Mouse (Mus musculus) olfactory bulb, adult 2 months (tissue): Measurements from ENCODE around the gene Fbxo47.

Experiments
- CTCF ChIP-seq: fragments of 200-500 bp; IDR thresholded peaks from 2 replicates; pipeline ENCODE4 v1.5.1; 2012; ENCODE audit warnings: low read depth, mild to moderate bottlenecking, low read length, moderate library complexity; ENCODE audit not compliant: insufficient read depth
- POLR2A ChIP-seq: fragments of 200-500 bp; IDR thresholded peaks from 2 replicates; pipeline ENCODE4 v1.6.1; 2012; ENCODE audit warnings: mild to moderate bottlenecking, low read depth, low read length, moderate library complexity; ENCODE audit not compliant: insufficient read depth

DNA sequence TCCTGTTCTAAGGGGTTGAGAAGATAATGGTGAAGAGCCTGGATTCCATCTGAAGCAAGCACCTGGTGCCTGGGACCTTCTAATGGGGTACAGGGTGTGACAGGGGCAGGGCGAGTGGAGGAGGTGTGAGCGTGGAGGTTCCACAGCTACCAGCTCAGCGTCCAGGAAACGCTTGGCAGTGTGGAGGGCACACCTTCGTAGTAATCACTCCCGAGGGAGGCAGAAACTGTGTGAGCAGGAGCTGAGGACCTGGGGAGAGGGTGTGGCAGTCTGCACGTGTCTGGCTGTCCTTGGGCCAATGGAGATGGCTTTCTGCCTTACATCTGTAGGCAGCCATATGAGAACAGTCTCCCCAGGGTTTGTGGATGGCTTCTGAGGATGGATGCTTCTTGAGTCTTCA is 70.9 kb downstream of the Fbxo47 start:
- TF ChIP-seq POLR2A, result no peak
- no peak for TF ChIP-seq CTCF
